Mouse (Mus musculus): ENCODE measurements around the gene Neo1. TPM values are rescaled to one million over a fixed set of nuclear protein-coding genes. Genes with fewer than 3 reads are reported as not detected.

The Neo1 gene
- 0.06 and 0.14 TPM in 2 replicates for polyA plus RNA-seq (2012; ENCODE audit: low replicate concordance)

DNA sequence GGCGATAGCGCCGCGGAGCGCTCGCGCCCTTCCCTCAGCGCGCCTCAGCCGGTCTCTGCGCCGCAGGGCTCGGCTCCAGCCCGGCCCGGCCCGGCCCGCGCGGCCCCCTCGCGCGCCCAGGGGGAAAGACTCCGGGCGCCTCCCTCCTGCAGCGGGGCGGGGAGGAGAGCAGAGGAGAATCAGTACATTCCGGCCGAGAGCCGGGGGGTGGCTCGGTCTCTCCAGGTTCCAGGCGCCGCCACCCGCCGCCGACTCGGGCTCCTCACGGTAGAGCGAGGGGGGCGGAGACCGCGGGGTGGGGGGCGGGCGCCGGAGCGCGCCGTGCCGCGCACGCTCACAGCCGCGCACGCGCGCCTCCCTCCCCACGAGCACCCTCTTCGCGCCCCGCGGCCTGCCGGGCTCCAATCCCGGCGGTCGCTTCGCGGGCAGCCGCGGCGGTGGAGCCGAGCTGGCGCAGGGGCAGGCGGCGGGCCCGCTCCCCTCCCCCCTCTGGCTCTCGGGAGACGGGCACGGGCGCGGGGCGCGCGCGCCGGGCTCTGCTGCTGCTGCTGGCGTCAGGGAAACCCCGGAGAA, at the start of gene Neo1:
TSS of gene Neo1 (minus strand) at position 283 of the 573 bp plus-strand sequence.

Other genes with a start within 250 kb of the Neo1 start
- 0.03 TPM in 1 of 2 replicates, not detected in the other for gene Hcn4, start 213.0 kb downstream of the Neo1 start, polyA plus RNA-seq (2012; ENCODE audit: low replicate concordance)

Data from leukemia stem cell, adult 10-12 weeks (primary cell).